Mouse (Mus musculus) stomach, embryonic 15.5 days (tissue): Measurements from ENCODE around the gene Abcg3. TPM values are rescaled to one million over a fixed set of nuclear protein-coding genes. Genes with fewer than 3 reads are reported as not detected.
"Not testable (repeated sequence)": the region's sequence is repeated elsewhere in the genome, so short reads cannot be mapped to it uniquely, and the experiment has no call there.

ENCODE experiments used
- ATAC-seq: fragments of 200-750 bp; cut with Nextera tagmentation; 2 replicates; pipeline ENCODE4 v1.8.0; 2017; ENCODE audit warnings: low read depth, moderate number of reproducible peaks, moderate TSS enrichment; ENCODE audit not compliant: insufficient read depth, low FRiP score
- H3K27ac ChIP-seq: fragments of 300-500 bp; sonication (generic); 2 replicates; pipeline ENCODE4 v1.5.1; 2015; ENCODE audit warnings: mild to moderate bottlenecking, inconsistent platforms
- H3K27me3 ChIP-seq: fragments of 300-500 bp; sonication (generic); replicated peaks from 2 replicates; pipeline ENCODE4 v1.6.1; 2015; ENCODE audit warnings: inconsistent platforms
- H3K36me3 ChIP-seq: fragments of 300-500 bp; sonication (generic); 2 replicates; pipeline ENCODE4 v1.6.1; 2015; ENCODE audit warnings: inconsistent platforms
- H3K4me1 ChIP-seq: fragments of 300-500 bp; sonication (generic); 2 replicates; pipeline ENCODE4 v1.6.1; 2015; ENCODE audit warnings: inconsistent platforms
- H3K4me2 ChIP-seq: fragments of 300-500 bp; sonication (generic); 2 replicates; pipeline ENCODE4 v1.6.1; 2015; ENCODE audit warnings: mild to moderate bottlenecking, inconsistent platforms
- H3K4me3 ChIP-seq: fragments of 300-500 bp; sonication (generic); replicated peaks from 2 replicates; pipeline ENCODE4 v1.5.1; 2015; ENCODE audit warnings: inconsistent platforms
- H3K9ac ChIP-seq: fragments of 300-500 bp; sonication (generic); 2 replicates; pipeline ENCODE4 v1.6.1; 2015; ENCODE audit warnings: inconsistent platforms
- H3K9me3 ChIP-seq: fragments of 300-500 bp; sonication (generic); 2 replicates; pipeline ENCODE4 v1.6.1; 2016; ENCODE audit warnings: inconsistent platforms
- WGBS: fragments of 180-500 bp; shearing (Covaris S2); methylation state at CpG from one replicate; pipeline ENCODE4 v1.1.7; 2015; 5-methylcytosine and 5-hydroxymethylcytosine counted together
- polyA plus RNA-seq: library from polyadenylated mRNA; unstranded; fragments of >200 nt; fragmentation: Nextera tagmentation; extraction: Ambion mirVana; gene quantifications from 2 replicates; pipeline ENCODE4 v1.2.1, GENCODE M21; 2015

The Abcg3 gene
- polyA plus RNA-seq, 1 experiment from 2014 or later, result 2.6 TPM

DNA sequence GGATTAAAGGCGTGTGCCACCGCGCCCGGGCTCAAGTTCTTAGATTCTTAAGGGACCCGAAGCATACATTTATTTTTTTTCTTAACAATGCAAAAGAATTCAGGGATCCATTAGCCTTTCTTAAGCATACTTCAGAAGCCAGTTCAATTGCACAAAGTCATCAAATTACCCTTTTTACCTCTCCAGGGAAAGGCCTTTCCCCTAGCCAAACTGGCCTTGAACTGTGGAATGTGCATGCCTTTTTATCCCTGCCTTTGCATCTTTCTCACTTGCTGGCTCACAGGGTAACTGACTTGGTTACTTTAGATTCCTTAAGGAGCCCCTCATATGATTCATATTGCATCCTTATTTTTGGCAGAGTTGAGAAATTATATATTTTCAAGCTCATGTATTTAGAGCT, 76.0 kb downstream of the Abcg3 start:
- H3K36me3 ChIP-seq, H3K27me3 ChIP-seq, H3K4me3 ChIP-seq, ATAC-seq, H3K9ac ChIP-seq, H3K27ac ChIP-seq, H3K4me1 ChIP-seq, H3K9me3 ChIP-seq, H3K4me2 ChIP-seq: not testable (repeated sequence)
- WGBS, result 88% methylated on average over 5 of the region's 5 CpGs

Other genes with a start within 250 kb of the Abcg3 start
- 2.7 and 3.3 TPM in 2 replicates for gene Zfp951, start 122.6 kb downstream of the Abcg3 start, polyA plus RNA-seq
- 2.4 and 2.7 TPM in 2 replicates for gene Gbp9, start 156.8 kb upstream of the Abcg3 start, polyA plus RNA-seq
- gene Gbp8, start 156.8 kb upstream of the Abcg3 start, polyA plus RNA-seq, result 1.3 and 1.5 TPM in 2 replicates
- gene Gbp4, start 156.9 kb upstream of the Abcg3 start, polyA plus RNA-seq, result 0.78 and 1.3 TPM in 2 replicates